Mouse (Mus musculus): ENCODE results near the gene Ddb2.

Ddb2 gene

GRCm38 (mm10) chr2:91183711-91184405 is 52.9 kb downstream of the Ddb2 start, which contains the start of gene Madd:
Madd (minus strand) TSS chr2:91183837.
- DNase-seq = peak; percentile 70

- DNase-seq = peak; percentile 97
Measured at GRCm38 (mm10) chr2:91183148-91183513, 53.7 kb downstream of the Ddb2 start.

- DNase-seq = peak; percentile 86
Measured at GRCm38 (mm10) chr2:91182405-91183147, 54.2 kb downstream of the Ddb2 start.

- DNase-seq = peak; percentile 38
Measured at GRCm38 (mm10) chr2:91182016-91182404, 54.8 kb downstream of the Ddb2 start.

GRCm38 (mm10) chr2:91180706-91181105 is 56.1 kb downstream of the Ddb2 start:
- DNase-seq = no peak

- DNase-seq = no peak
Measured at GRCm38 (mm10) chr2:91179825-91180224, 57.0 kb downstream of the Ddb2 start.

GRCm38 (mm10) chr2:91176234-91176633 is 60.5 kb downstream of the Ddb2 start:
- no peak for DNase-seq

GRCm38 (mm10) chr2:91175490-91175889 is 61.3 kb downstream of the Ddb2 start:
- no peak for DNase-seq

GRCm38 (mm10) chr2:91169587-91170322 is 67.0 kb downstream of the Ddb2 start:
- DNase-seq = no peak

- DNase-seq = no peak
Measured at GRCm38 (mm10) chr2:91167629-91168028, 69.2 kb downstream of the Ddb2 start.

- DNase-seq = no peak
Measured at GRCm38 (mm10) chr2:91164991-91165390, 71.8 kb downstream of the Ddb2 start.

GRCm38 (mm10) chr2:91163532-91163931 is 73.2 kb downstream of the Ddb2 start:
- no peak for DNase-seq

GRCm38 (mm10) chr2:91162952-91163351 is 73.8 kb downstream of the Ddb2 start:
- DNase-seq = no peak

Measured in layer of hippocampus, adult 9-11 months (tissue).